Mouse (Mus musculus) intestine, embryonic 16.5 days (tissue): Measurements from ENCODE around the gene Hemk1. TPM values are rescaled to one million over a fixed set of nuclear protein-coding genes. Genes with fewer than 3 reads are reported as not detected.

ENCODE experiments used
- ATAC-seq: fragments of 200-750 bp; cut with Nextera tagmentation; 2 replicates; pipeline ENCODE4 v1.8.0; 2017; ENCODE audit warnings: moderate TSS enrichment, moderate library complexity
- H3K27ac ChIP-seq: fragments of 300-500 bp; sonication (generic); 2 replicates; pipeline ENCODE4 v1.5.1; 2014; ENCODE audit warnings: mild to moderate bottlenecking, low read length
- H3K27me3 ChIP-seq: fragments of 300-500 bp; sonication (generic); replicated peaks from 2 replicates; pipeline ENCODE4 v1.6.1; 2014; ENCODE audit warnings: low read length, control low read depth, mixed read lengths; ENCODE audit not compliant: control insufficient read depth, insufficient read depth
- H3K36me3 ChIP-seq: fragments of 300-500 bp; sonication (generic); 2 replicates; pipeline ENCODE4 v1.6.1; 2014; ENCODE audit warnings: low read length, control low read depth; ENCODE audit not compliant: control insufficient read depth, insufficient read depth
- H3K4me1 ChIP-seq: fragments of 300-500 bp; sonication (generic); 2 replicates; pipeline ENCODE4 v1.6.1; 2014; ENCODE audit warnings: low read length, control low read depth, mixed read lengths; ENCODE audit not compliant: control insufficient read depth, insufficient read depth
- H3K4me2 ChIP-seq: fragments of 300-500 bp; sonication (generic); 2 replicates; pipeline ENCODE4 v1.6.1; 2014; ENCODE audit warnings: low read depth, low read length, control low read depth
- H3K4me3 ChIP-seq: fragments of 300-500 bp; sonication (generic); 2 replicates; pipeline ENCODE4 v1.5.1; 2014; ENCODE audit warnings: mild to moderate bottlenecking, low read length
- H3K9ac ChIP-seq: fragments of 300-500 bp; sonication (generic); 2 replicates; pipeline ENCODE4 v1.6.1; 2014; ENCODE audit warnings: low read depth, low read length
- H3K9me3 ChIP-seq: fragments of 300-500 bp; sonication (generic); 2 replicates; pipeline ENCODE4 v1.6.1; 2016; ENCODE audit warnings: low read length, control low read depth; ENCODE audit not compliant: control insufficient read depth
- WGBS: fragments of 180-500 bp; shearing (Covaris S2); extraction: QIAGEN DNeasy Blood & Tissue Kit; methylation state at CpG from one replicate; pipeline ENCODE4 v1.1.7; 2014; 5-methylcytosine and 5-hydroxymethylcytosine counted together
- polyA plus RNA-seq: library from polyadenylated mRNA; unstranded; fragments of >200 nt; fragmentation: Nextera tagmentation; extraction: Ambion mirVana; gene quantifications from 2 replicates; pipeline ENCODE4 v1.2.1, GENCODE M21; 2015

Gene Hemk1
- polyA plus RNA-seq, 1 experiment from 2014 or later, result 11.2 TPM

GRCm38 (mm10) chr9:107295616-107296015, 42.5 kb downstream of the Hemk1 start:
- WGBS, result 48% methylated on average over 4 of the region's 4 CpGs
- H3K4me3 ChIP-seq, result peak overlapping the region; percentile 71
- no peaks in the 10 kb centered on the region for H3K9me3 ChIP-seq
- peaks cover 4% of the 10 kb centered on the region; the same call in 1 of the 2 replicates for H3K27me3 ChIP-seq
- peaks cover 32% of the 10 kb centered on the region for H3K4me1 ChIP-seq
- ATAC-seq, result no peak
- H3K27ac ChIP-seq, result peak overlapping the region; percentile 88
- H3K9ac ChIP-seq, result peak overlapping the region; percentile 63
- H3K36me3 ChIP-seq, result 0 out of 2 replicates have a peak, but pooled peaks cover 5% of the 10 kb centered on the region
- peak overlapping the region; percentile 89 for H3K4me2 ChIP-seq

GRCm38 (mm10) chr9:107294249-107294648, 43.9 kb downstream of the Hemk1 start:
- no peak overlapping the region for H3K4me3 ChIP-seq
- H3K27me3 ChIP-seq, result peaks cover 4% of the 10 kb centered on the region; the same call in 1 of the 2 replicates
- H3K4me1 ChIP-seq, result peaks cover 33% of the 10 kb centered on the region
- no peaks in the 10 kb centered on the region for H3K9me3 ChIP-seq
- H3K36me3 ChIP-seq, result no peaks in the 10 kb centered on the region
- no peak overlapping the region for H3K9ac ChIP-seq
- H3K4me2 ChIP-seq, result no peak overlapping the region
- 5% methylated on average over 6 of the region's 6 CpGs for WGBS
- no peak overlapping the region for H3K27ac ChIP-seq
- no peak for ATAC-seq

GRCm38 (mm10) chr9:107290897-107291296, 47.3 kb downstream of the Hemk1 start:
- no peak for ATAC-seq
- H3K36me3 ChIP-seq, result no peaks in the 10 kb centered on the region
- no peak overlapping the region for H3K27ac ChIP-seq
- H3K4me2 ChIP-seq, result no peak overlapping the region
- WGBS, result 29% methylated on average over 10 of the region's 10 CpGs
- peaks cover 4% of the 10 kb centered on the region; the same call in 1 of the 2 replicates for H3K27me3 ChIP-seq
- H3K9me3 ChIP-seq, result no peaks in the 10 kb centered on the region
- no peak overlapping the region for H3K4me3 ChIP-seq
- no peak overlapping the region for H3K9ac ChIP-seq
- H3K4me1 ChIP-seq, result peaks cover 11% of the 10 kb centered on the region

GRCm38 (mm10) chr9:107289211-107290076, 48.7 kb downstream of the Hemk1 start, which contains the start of gene Mapkapk3:
Gene Mapkapk3 (minus strand): TSS chr9:107289877.
- Histone ChIP-seq H3K36me3 (no peaks in the 10 kb centered on the region), H3K9ac (peak within 1 kb of the TSS; percentile 82), H3K4me3 (peak within 1 kb of the TSS; percentile 66), H3K9me3 (no peaks in the 10 kb centered on the region), H3K4me1 (peaks cover 4% of the 10 kb centered on the region; the same call in 1 of the 2 replicates), H3K27ac (peak within 1 kb of the TSS; percentile 83), H3K27me3 (peaks cover 4% of the 10 kb centered on the region; the same call in 1 of the 2 replicates), H3K4me2 (peak within 1 kb of the TSS; percentile 64)
- peak; percentile 90 for ATAC-seq
- 2% methylated on average over 49 of the region's 49 CpGs for WGBS

- WGBS, result 21% methylated on average over 8 of the region's 8 CpGs
- H3K27me3 ChIP-seq, result peaks cover 4% of the 10 kb centered on the region; the same call in 1 of the 2 replicates
- peak overlapping the region; percentile 64 for H3K4me2 ChIP-seq
- no peaks in the 10 kb centered on the region for H3K36me3 ChIP-seq
- ATAC-seq, result peak; percentile 74
- peak overlapping the region; percentile 82 for H3K9ac ChIP-seq
- H3K4me3 ChIP-seq, result peak overlapping the region; percentile 66
- H3K4me1 ChIP-seq, result peaks cover 2% of the 10 kb centered on the region; the same call in 1 of the 2 replicates
- H3K27ac ChIP-seq, result peak overlapping the region; percentile 83
- no peaks in the 10 kb centered on the region for H3K9me3 ChIP-seq
Observed at GRCm38 (mm10) chr9:107288711-107289110, 49.4 kb downstream of the Hemk1 start.

- H3K36me3 ChIP-seq, result no peaks in the 10 kb centered on the region
- peak overlapping the region; percentile 64 for H3K4me2 ChIP-seq
- H3K4me3 ChIP-seq, result peak overlapping the region; percentile 66
- WGBS, result 85% methylated on average over 14 of the region's 14 CpGs
- 0 out of 2 replicates have a peak overlapping the region, but pooled peaks have one; percentile 82 for H3K9ac ChIP-seq
- H3K27ac ChIP-seq, result no peak overlapping the region
- peaks cover 2% of the 10 kb centered on the region; the same call in 1 of the 2 replicates for H3K4me1 ChIP-seq
- H3K27me3 ChIP-seq, result peaks cover 4% of the 10 kb centered on the region; the same call in 1 of the 2 replicates
- no peaks in the 10 kb centered on the region for H3K9me3 ChIP-seq
- 0 out of 2 replicates have a peak, but pooled peaks have one; percentile 2 for ATAC-seq
Observed at GRCm38 (mm10) chr9:107288105-107288650, 50.0 kb downstream of the Hemk1 start.

- no peaks in the 10 kb centered on the region for H3K27me3 ChIP-seq
- H3K36me3 ChIP-seq, result no peaks in the 10 kb centered on the region
- no peak overlapping the region for H3K4me3 ChIP-seq
- 65% methylated on average over 2 of the region's 2 CpGs for WGBS
- no peak overlapping the region for H3K9ac ChIP-seq
- peaks cover 2% of the 10 kb centered on the region; the same call in 1 of the 2 replicates for H3K4me1 ChIP-seq
- H3K9me3 ChIP-seq, result no peaks in the 10 kb centered on the region
- H3K27ac ChIP-seq, result no peak overlapping the region
- no peak overlapping the region for H3K4me2 ChIP-seq
- no peak for ATAC-seq
Observed at GRCm38 (mm10) chr9:107287294-107287693, 50.9 kb downstream of the Hemk1 start.

GRCm38 (mm10) chr9:107285009-107285408, 53.1 kb downstream of the Hemk1 start:
- H3K4me2 ChIP-seq, result no peak overlapping the region
- WGBS, result 17% methylated on average over 3 of the region's 3 CpGs
- no peaks in the 10 kb centered on the region for H3K27me3 ChIP-seq
- no peak for ATAC-seq
- no peak overlapping the region for H3K9ac ChIP-seq
- no peak overlapping the region for H3K27ac ChIP-seq
- H3K9me3 ChIP-seq, result no peaks in the 10 kb centered on the region
- peaks cover 8% of the 10 kb centered on the region for H3K4me1 ChIP-seq
- H3K36me3 ChIP-seq, result no peaks in the 10 kb centered on the region
- H3K4me3 ChIP-seq, result no peak overlapping the region

GRCm38 (mm10) chr9:107282951-107283350, 55.2 kb downstream of the Hemk1 start:
- no peak overlapping the region for H3K9ac ChIP-seq
- no peak overlapping the region for H3K27ac ChIP-seq
- no peaks in the 10 kb centered on the region for H3K27me3 ChIP-seq
- H3K4me3 ChIP-seq, result no peak overlapping the region
- no peak overlapping the region for H3K4me2 ChIP-seq
- H3K4me1 ChIP-seq, result peaks cover 25% of the 10 kb centered on the region
- no peak for ATAC-seq
- 86% methylated on average over 9 of the region's 9 CpGs for WGBS
- H3K36me3 ChIP-seq, result no peaks in the 10 kb centered on the region
- H3K9me3 ChIP-seq, result no peaks in the 10 kb centered on the region
